Mouse (Mus musculus) lung, postnatal 10 days (tissue): Measurements from ENCODE around the gene Lmbrd2.
A peak's percentile ranks its signal among the peaks of the same experiment; 100 is the strongest.
"Not testable (repeated sequence)": the region's sequence is repeated elsewhere in the genome, so short reads cannot be mapped to it uniquely, and the experiment has no call there.

Experiments used
- DNase-seq: peaks from one replicate; pipeline ENCODE4 v3.0.0; 2021

Gene Lmbrd2

DNA sequence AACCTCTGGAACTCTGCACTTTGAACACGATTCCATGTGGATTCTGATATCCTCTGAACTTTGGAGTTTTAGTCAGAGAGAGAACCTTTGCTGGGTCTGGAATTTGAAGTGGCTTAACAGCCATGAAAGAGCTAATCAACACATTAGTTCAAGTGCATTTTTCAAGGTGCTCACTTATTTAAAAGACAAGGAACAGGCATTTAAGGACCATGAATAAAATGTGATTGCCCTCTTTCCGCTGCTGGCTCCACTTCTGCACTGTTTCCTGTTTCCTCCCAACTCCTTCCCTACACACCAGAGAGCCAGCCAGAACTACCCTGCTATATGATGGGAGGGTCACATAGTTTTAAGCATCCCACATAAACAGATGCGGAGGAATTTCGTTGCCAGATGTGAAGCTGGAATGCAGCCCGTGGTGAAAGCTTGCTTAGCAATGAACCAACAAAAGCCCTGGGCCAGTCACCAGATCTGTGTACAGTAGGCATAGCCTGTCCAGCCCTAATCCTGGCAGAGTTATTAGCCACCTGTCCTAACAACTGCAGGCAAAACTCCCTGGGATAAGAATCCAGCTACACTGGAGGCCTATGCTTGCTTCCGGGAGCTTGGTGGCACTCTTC lies 5.4 kb upstream of the Lmbrd2 start:
- DNase-seq, result peak; percentile 35

DNA sequence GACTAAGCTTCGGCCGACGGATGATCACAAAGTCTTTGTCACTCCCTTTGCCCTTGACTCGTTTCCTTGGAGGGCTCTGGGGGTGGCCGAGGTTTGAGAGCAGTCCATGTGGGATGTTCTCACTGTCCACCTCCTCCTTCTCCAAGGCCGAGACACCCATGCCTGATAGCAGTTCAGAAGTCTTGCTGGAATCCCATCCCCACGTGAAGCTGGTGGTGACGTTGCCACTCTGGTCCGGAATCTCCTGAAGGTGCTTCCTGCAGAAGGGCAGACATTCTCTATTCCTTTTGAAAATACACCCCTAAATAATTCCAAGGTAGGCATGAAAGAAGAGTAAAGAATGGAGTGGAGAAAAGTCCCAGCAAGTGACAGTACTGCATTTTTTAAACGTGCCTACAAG lies 903 bp upstream of the Lmbrd2 start:
- DNase-seq, result no peak

DNA sequence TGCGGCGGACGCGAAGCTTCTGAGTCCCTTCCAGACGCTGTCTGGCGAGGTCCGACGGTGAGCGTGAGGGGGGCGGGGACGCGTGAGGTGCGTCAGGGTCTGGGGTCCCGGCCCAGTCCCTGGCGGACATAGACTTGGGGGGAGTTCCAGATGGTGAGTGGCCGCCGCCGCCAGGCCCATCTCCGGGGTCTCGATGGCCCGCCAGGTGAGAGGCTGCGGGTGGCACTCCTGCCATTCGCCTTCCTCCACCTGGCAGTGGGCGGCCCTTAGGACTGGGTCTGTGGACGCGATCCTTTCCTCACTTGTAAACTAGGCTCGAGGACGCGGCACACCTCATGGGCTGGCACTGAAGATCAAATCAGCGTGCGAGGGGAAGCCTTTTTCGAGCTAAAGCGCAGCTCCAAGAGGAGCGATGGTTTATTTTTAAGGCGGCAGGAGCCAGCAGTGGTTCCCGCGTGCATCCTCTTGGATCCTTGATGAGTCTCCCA lies 378 bp downstream of the Lmbrd2 start:
- DNase-seq, result no peak

DNA sequence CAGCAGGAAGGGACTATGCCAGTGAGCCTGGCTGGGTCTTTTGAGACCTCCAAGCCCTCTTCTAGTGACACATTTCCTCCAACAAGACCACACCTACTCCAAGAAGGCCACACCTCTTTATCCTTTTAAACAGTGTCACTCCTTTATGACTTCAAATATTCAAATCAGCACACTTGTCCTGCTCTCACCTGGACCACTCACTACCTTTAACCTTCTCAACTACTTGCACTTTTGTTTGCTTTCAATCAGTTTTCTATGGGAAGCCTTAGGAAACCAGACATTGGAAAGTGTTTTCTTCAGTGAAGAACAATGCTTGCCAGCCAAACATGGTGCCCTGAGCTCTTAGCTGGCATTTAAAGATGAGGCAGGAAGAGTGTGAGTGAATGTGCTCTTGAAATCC lies 15.0 kb downstream of the Lmbrd2 start, which contains the start of gene Skp2:
Skp2 (minus strand) TSS at position 101 of the 400 bp plus-strand sequence.
- DNase-seq, result no peak

DNA sequence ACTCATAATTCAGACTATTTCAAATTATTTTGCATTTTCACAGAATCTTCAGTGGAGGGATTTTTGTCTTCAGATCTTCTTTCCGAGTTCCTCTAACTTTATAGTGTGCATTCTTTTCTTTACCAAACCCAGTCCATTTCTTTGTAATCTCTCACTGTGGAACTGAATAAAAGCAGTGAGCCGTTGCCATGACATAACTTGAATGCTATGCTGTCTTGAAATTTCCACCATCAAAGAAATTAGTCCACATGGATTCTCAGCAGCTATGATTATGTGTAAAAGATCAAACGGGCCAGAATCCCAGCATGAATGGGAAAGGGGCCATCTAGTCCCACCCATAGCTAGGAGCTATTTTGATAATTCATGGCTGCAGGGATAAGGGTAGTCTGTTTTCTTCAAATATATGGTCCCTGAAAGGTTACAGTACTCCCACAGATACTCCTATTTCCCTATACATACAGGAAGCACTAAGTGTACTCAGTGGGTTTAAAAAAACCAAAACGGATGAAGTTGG lies 22.3 kb downstream of the Lmbrd2 start:
- DNase-seq, result no peak

DNA sequence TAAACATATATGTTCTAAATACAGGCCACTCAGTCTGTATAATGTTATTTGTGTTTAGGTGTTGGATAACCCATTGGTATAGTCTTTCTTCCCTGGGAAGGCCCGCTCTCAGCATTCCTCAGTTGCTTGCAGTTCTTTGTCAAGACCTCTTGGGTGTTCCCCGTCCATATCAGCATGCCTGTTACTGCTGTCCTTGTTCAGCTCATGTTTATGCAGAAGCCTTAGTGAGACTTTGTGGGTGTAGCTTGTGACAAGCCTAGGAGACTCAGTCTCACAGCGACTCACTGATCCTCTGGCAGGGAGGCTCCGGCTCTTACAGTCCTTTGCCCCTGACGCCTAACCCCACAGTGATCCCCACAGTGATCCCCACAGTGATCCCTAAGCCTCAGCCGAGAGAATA lies 23.8 kb downstream of the Lmbrd2 start:
- DNase-seq, result no peak

DNA sequence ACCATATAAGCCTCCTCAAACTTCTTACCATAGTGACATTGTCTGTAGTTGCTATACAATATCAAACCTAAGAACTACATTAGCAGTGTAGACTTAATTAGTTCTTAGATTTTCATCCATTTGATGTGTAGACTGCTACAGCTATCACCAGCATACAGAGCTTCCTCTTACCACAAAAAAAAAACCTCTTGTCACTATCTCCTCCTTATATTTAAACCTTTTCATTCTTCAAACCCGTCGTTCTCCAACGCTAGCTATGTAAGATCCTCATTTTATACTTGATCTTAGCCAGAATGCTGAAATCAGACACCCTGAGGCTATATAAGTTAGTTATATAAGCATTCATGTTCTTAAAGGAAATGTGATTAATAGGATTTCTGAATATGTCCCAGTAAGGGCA lies 36.7 kb downstream of the Lmbrd2 start:
- no peak for DNase-seq

DNA sequence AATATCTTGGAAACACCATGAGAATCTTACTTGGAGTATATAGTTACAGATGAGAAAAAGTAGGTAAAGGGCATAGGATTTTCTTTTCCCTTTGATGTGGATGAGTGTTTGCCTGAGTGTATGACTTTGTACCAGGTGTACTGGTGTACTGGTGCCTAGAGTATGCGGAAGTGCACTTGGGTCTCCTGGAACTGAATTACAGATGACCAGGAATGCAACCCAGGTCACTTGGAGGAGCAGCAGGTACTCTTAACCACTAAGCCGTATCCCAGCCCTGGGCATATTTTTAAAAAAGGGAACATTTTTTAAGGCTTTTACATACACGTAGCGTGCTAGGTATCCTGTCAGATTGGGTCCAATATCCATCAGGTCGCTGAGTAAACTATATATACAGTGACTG lies 43.6 kb downstream of the Lmbrd2 start:
- DNase-seq, result no peak

DNA sequence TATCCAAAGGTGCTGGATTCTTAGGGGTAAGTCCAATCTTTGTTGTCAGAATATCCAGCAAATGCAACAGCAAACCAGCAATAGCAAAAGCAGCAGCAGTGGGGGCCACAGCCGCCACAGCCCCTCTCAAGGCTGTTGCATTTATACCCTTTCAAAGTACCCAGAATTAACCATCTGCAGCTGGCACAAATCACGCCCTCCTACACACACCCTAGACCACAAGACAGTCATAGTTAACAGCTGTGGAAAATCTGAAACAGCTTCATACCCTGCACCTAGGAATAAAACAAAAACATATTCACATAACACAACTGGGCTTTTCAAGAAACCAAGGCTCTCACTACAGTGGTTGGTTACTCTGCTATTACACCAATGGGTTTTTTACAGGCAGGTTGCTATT lies 49.4 kb downstream of the Lmbrd2 start:
- no peak for DNase-seq

DNA sequence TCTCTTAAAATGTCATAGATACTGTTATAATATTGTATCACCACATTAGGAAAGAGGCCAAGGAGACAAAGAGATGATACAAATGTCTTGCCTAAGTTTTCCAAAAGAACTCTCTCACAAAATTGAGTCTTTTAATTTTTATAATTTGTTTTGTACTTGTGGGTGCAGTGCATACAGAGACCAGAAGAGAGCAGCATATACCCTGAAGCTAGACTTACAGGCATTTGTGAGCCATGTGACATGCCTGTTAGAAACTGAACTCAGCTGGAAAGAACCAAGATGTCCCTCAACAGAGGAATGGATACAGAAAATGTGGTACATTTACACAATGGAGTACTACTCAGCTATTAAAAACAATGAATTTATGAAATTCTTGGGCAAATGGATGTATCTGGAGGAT lies 52.3 kb downstream of the Lmbrd2 start:
- not testable (repeated sequence) for DNase-seq

DNA sequence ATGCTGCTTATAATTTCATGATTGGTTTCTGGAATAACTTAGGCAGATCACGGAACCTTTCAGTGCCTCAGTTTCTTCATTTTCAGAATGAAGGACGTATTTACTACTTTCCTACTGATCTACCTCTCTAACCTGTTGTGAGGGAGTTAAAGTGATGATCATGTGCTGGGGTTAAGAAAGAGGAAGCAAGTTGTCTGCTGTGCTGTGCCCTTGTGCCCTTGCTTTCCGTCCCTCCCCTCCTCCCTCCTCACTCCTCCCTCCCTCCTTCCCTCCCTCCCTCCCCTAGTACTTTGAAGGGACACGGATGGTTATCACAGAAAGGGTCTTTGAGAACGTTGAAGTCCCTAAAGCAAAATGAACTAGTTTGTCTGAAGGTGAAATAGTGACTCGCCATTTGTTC lies 58.1 kb downstream of the Lmbrd2 start:
- DNase-seq, result no peak

DNA sequence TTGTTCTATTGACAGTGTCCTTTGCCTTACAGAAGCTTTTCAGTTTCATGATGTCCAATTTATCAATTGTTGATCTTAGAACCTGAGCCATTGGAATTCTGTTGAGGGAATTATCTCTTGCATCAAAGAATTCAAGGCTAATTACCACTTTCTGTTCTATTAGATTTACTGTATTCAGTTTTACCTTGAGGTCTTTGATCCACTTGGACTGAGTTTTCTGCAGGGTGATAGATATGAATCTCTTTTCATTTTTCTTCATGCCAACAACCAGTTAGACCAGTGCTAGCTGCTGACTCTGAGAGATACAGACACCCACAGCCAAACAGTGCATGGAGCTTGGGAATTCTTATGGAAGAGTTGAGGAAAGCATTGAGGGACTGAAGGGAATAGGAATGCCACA lies 71.5 kb downstream of the Lmbrd2 start:
- no peak for DNase-seq

DNA sequence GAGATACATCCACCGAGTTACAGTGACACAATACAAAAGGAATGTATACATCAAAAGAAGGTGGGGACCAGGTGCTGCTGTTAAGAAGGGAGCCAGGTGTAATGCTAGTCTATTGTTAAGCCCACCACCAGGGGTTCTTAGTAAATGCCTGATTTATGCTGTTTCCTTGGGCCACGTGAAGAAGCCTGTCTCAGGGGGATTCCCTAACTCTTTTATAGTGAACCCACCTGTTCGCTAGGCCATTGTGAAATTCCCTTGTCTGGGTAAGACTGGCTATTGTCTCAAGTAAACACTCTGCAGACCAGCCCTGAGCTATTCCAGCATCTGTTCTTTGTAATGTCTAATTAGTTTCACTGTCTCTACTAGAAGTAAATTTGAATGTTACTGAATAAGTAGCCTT lies 72.7 kb downstream of the Lmbrd2 start:
- not testable (repeated sequence) for DNase-seq

DNA sequence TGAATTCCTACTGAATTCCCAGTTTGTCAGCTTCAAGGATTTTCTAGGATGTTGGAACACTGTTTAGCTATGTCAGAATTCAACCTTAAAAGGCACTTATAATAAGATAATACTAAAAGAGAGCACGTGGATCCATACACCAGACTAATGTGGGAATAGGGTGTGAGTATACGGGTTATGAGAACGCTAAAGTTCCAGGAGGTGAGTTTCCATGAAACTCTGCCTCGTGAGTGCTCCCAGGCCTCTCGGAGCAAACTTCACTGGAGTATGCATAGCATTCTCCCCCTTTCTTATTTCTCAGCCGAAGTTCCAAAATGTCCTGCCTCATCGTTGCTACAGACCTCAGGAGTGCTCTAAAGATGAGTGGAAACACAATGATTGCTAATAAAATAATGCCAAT lies 73.1 kb downstream of the Lmbrd2 start:
- not testable (repeated sequence) for DNase-seq

DNA sequence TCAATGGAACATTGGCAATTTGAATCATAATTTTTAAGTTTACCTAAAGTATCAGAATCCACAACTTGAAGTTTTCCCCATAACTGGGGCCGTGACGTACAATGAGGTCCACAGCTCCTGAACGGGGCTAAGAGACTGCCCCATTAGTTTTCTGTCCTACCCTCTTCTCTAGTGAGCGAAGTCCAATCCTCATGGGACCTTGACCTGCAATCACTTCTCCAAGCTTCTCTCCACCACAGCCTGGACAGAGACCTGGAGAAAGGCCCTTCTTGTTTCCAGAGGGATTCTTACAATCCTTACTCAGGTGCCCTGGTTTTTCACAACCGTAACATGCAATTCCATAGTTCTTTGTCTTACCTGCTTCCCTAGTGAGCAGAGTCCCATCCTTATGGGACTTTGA lies 76.1 kb downstream of the Lmbrd2 start:
- DNase-seq, result no peak

DNA sequence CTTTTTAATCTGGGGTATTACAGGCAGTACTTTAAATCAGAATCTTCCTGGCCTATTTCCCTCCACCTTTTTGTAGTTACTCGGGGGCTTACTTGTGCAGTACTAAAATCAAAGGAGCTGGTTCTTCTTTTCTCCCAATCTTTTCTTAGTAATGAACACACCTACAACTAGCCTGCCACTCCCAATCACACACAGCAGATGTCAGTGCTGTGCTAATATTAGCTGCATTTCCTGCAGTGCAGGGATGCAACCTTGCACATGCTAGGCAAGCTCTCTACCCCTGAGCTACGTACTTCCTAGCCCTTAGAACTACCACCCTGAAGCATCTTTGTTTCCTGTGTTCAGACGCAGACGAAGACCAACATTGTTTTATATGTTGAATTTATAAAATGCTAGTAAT lies 90.6 kb downstream of the Lmbrd2 start:
- not testable (repeated sequence) for DNase-seq

DNA sequence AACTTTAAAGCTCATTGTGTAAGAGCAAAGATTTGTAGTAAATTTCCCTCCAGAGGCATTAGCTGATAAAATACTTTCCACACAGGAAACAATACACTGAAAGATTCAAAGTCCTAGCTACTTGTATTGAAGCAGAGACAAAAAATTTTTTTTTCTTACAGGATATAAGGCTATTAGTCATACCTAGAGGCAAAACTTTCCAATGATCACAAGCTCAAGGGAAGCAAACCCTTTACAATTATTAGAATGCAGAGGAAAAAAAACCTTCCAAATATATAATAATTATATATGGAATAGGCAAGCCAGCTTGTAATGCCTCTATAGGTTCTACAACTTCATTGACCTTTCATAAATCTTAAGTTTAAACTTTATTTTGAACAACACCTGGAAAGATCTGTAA lies 106.0 kb downstream of the Lmbrd2 start:
- DNase-seq, result no peak
